Mouse (Mus musculus): Measurements from ENCODE around the gene Lrrc20. TPM values are rescaled to one million over a fixed set of nuclear protein-coding genes. Genes with fewer than 3 reads are reported as not detected.
"Not testable (repeated sequence)": the region's sequence is repeated elsewhere in the genome, so short reads cannot be mapped to it uniquely, and the experiment has no call there.

The Lrrc20 gene
- polyA plus RNA-seq, 1 experiment = 13.9 TPM

- peak overlapping the region; percentile 15 for H3K4me3 ChIP-seq (ENCODE audit: insufficient read depth, low read length)
These were observed 126.9 kb downstream of the Lrrc20 start for GRCm38 (mm10) chr10:61602283-61603033.

GRCm38 (mm10) chr10:61604376-61605065, 128.9 kb downstream of the Lrrc20 start:
- TF ChIP-seq POLR2A (IDR thresholded peaks at IDR 0.05; ENCODE audit: borderline replicate concordance, low read depth, low read length) = no peak
- no peak for TF ChIP-seq CTCF (IDR thresholded peaks at IDR 0.05; ENCODE audit: low read depth, low read length)
- H3K27ac ChIP-seq (ENCODE audit: insufficient read depth, low read depth, low read length) = no peak overlapping the region
- no peaks in the 10 kb centered on the region; the same call in 1 of the 2 replicates for H3K4me1 ChIP-seq (ENCODE audit: control insufficient read depth, insufficient read depth, low read length)
- no peak overlapping the region for H3K4me3 ChIP-seq (ENCODE audit: insufficient read depth, low read length)

More at GRCm38 (mm10) chr10:61602283-61603033, 126.9 kb downstream of the Lrrc20 start:
- TF ChIP-seq CTCF (IDR thresholded peaks at IDR 0.05; ENCODE audit: low read depth, low read length) = peak; percentile 41; the same call in 1 of the 2 replicates
- no peak for TF ChIP-seq POLR2A (IDR thresholded peaks at IDR 0.05; ENCODE audit: borderline replicate concordance, low read depth, low read length)
- H3K27ac ChIP-seq (ENCODE audit: insufficient read depth, low read depth, low read length) = no peak overlapping the region
- no peaks in the 10 kb centered on the region; the same call in 1 of the 2 replicates for H3K4me1 ChIP-seq (ENCODE audit: control insufficient read depth, insufficient read depth, low read length)

GRCm38 (mm10) chr10:61605381-61605780, 129.8 kb downstream of the Lrrc20 start:
- not testable (repeated sequence) for H3K27ac ChIP-seq (ENCODE audit: insufficient read depth, low read depth, low read length); H3K4me3 ChIP-seq (ENCODE audit: insufficient read depth, low read length); H3K4me1 ChIP-seq (ENCODE audit: control insufficient read depth, insufficient read depth, low read length)

GRCm38 (mm10) chr10:61605851-61606250, 130.2 kb downstream of the Lrrc20 start:
- H3K4me3 ChIP-seq (ENCODE audit: insufficient read depth, low read length) = no peak overlapping the region
- peaks cover 3% of the 10 kb centered on the region; the same call in 1 of the 2 replicates for H3K4me1 ChIP-seq (ENCODE audit: control insufficient read depth, insufficient read depth, low read length)
- TF ChIP-seq CTCF (IDR thresholded peaks at IDR 0.05; ENCODE audit: low read depth, low read length) (peak; percentile 57), POLR2A (IDR thresholded peaks at IDR 0.05; ENCODE audit: borderline replicate concordance, low read depth, low read length) (no peak)
- no peak overlapping the region for H3K27ac ChIP-seq (ENCODE audit: insufficient read depth, low read depth, low read length)

- no peak overlapping the region for H3K4me3 ChIP-seq (ENCODE audit: insufficient read depth, low read length)
These were observed 132.6 kb downstream of the Lrrc20 start for GRCm38 (mm10) chr10:61608233-61608632.

GRCm38 (mm10) chr10:61610650-61611235, 135.1 kb downstream of the Lrrc20 start:
- Histone ChIP-seq H3K4me3 (ENCODE audit: insufficient read depth, low read length) (no peak overlapping the region), H3K4me1 (ENCODE audit: control insufficient read depth, insufficient read depth, low read length) (peaks cover 4% of the 10 kb centered on the region; the same call in 1 of the 2 replicates), H3K27ac (ENCODE audit: insufficient read depth, low read depth, low read length) (no peak overlapping the region)
- TF ChIP-seq POLR2A (IDR thresholded peaks at IDR 0.05; ENCODE audit: borderline replicate concordance, low read depth, low read length) (no peak), CTCF (IDR thresholded peaks at IDR 0.05; ENCODE audit: low read depth, low read length) (no peak)

More at GRCm38 (mm10) chr10:61608233-61608632, 132.6 kb downstream of the Lrrc20 start:
- TF ChIP-seq CTCF (IDR thresholded peaks at IDR 0.05; ENCODE audit: low read depth, low read length) (no peak), POLR2A (IDR thresholded peaks at IDR 0.05; ENCODE audit: borderline replicate concordance, low read depth, low read length) (no peak)
- H3K4me1 ChIP-seq (ENCODE audit: control insufficient read depth, insufficient read depth, low read length) = peaks cover 4% of the 10 kb centered on the region; the same call in 1 of the 2 replicates
- H3K27ac ChIP-seq (ENCODE audit: insufficient read depth, low read depth, low read length) = no peak overlapping the region

- H3K4me3 ChIP-seq (ENCODE audit: insufficient read depth, low read length) = no peak overlapping the region
- TF ChIP-seq CTCF (IDR thresholded peaks at IDR 0.05; ENCODE audit: low read depth, low read length) = no peak
- TF ChIP-seq POLR2A (IDR thresholded peaks at IDR 0.05; ENCODE audit: borderline replicate concordance, low read depth, low read length) = no peak
- H3K4me1 ChIP-seq (ENCODE audit: control insufficient read depth, insufficient read depth, low read length) = peaks cover 6% of the 10 kb centered on the region; the same call in 1 of the 2 replicates
- no peak overlapping the region for H3K27ac ChIP-seq (ENCODE audit: insufficient read depth, low read depth, low read length)
These were observed 138.7 kb downstream of the Lrrc20 start for GRCm38 (mm10) chr10:61614311-61614710.

GRCm38 (mm10) chr10:61618528-61618927, 142.9 kb downstream of the Lrrc20 start:
- no peak overlapping the region for H3K4me3 ChIP-seq (ENCODE audit: insufficient read depth, low read length)
- no peak overlapping the region for H3K27ac ChIP-seq (ENCODE audit: insufficient read depth, low read depth, low read length)
- no peak for TF ChIP-seq CTCF (IDR thresholded peaks at IDR 0.05; ENCODE audit: low read depth, low read length)
- no peak for TF ChIP-seq POLR2A (IDR thresholded peaks at IDR 0.05; ENCODE audit: borderline replicate concordance, low read depth, low read length)
- H3K4me1 ChIP-seq (ENCODE audit: control insufficient read depth, insufficient read depth, low read length) = peaks cover 4% of the 10 kb centered on the region

- TF ChIP-seq POLR2A (IDR thresholded peaks at IDR 0.05; ENCODE audit: borderline replicate concordance, low read depth, low read length) (no peak), CTCF (IDR thresholded peaks at IDR 0.05; ENCODE audit: low read depth, low read length) (no peak)
- peaks cover 8% of the 10 kb centered on the region for H3K4me1 ChIP-seq (ENCODE audit: control insufficient read depth, insufficient read depth, low read length)
These were observed 146.1 kb downstream of the Lrrc20 start for GRCm38 (mm10) chr10:61621681-61622080.

GRCm38 (mm10) chr10:61623874-61624273, 148.3 kb downstream of the Lrrc20 start:
- not testable (repeated sequence) for H3K4me1 ChIP-seq (ENCODE audit: control insufficient read depth, insufficient read depth, low read length); H3K4me3 ChIP-seq (ENCODE audit: insufficient read depth, low read length); H3K27ac ChIP-seq (ENCODE audit: insufficient read depth, low read depth, low read length)

More at GRCm38 (mm10) chr10:61621681-61622080, 146.1 kb downstream of the Lrrc20 start:
- Histone ChIP-seq H3K27ac (ENCODE audit: insufficient read depth, low read depth, low read length) (no peak overlapping the region), H3K4me3 (ENCODE audit: insufficient read depth, low read length) (no peak overlapping the region)
